Mouse (Mus musculus): Measurements from ENCODE around the gene Eif4ebp2. TPM values are rescaled to one million over a fixed set of nuclear protein-coding genes. Genes with fewer than 3 reads are reported as not detected.

Gene Eif4ebp2
- polyA plus RNA-seq, 2 experiments from 2014 or later = 21.7 to 34.5 TPM

DNA sequence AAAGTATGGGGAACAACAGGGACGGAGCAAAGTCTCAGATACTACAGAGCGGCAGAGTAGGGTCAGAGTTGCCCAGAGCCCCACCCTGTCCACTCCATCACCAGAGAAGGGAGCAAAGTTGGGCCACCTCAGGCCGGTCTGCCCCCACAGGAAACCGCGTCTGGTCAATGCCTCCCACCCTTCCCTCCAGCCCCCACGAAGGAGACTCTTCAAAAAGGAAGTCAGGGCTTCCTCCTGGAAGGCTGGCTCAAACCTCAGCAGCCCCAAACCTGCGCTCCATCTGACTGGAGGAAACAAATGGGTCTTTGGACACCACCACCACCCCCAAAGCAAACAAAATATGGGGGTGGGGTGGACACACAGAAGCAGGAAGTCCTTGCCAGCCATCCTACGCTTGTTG, 70.6 kb downstream of the Eif4ebp2 start:
- ATAC-seq = no peak

GRCm38 (mm10) chr10:61380186-61380585, 72.3 kb downstream of the Eif4ebp2 start:
- no peak for ATAC-seq

DNA sequence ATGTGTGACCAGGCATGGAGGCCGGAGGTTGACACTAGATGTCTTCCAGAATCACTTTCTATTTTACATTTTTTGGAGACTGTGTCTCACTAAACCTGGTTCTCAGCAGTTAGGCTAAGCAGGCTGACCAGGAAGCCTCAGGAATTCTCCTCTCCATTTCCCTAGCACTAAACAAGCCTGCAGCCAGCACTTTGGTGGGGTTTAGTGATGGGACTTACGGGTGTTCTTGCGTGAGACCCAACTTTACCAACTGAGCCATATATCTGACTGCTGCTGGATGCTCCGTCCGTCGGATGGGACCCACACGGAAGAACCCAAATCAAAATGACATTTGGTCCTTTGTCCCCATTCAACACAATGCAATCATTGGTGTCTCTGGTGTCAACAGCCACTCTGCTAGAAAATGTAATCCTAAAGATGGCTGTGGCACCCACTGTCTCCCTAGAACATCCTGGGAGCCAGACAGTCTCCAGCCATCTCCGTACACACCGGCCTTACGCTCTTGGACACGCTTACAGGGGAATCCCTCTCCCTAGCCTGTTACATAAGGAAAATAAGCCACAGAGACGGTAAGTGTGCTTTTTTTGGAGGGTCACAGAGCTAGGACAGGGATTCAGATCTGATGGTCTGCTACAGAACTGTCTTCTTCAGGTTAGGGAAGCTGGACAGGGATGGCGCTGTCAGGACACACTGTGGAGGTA, 73.0 kb downstream of the Eif4ebp2 start:
- no peak for ATAC-seq

- ATAC-seq = no peak
These were observed 73.8 kb downstream of the Eif4ebp2 start for GRCm38 (mm10) chr10:61378698-61379097.

Other genes starting within 250 kb of the Eif4ebp2 start
- gene Adamts14, start 179.2 kb downstream of the Eif4ebp2 start, polyA plus RNA-seq (2017; shearing (Covaris generic)) = not detected
- 1 to 10 TPM; 5.1 to 6.7 TPM for gene Prf1, start 154.8 kb downstream of the Eif4ebp2 start, polyA plus RNA-seq (2017; shearing (Covaris generic))
- gene Pald1, start 69.1 kb downstream of the Eif4ebp2 start, polyA plus RNA-seq (2017; shearing (Covaris generic)) = not detected
- gene Nodal, start 34.7 kb downstream of the Eif4ebp2 start, polyA plus RNA-seq (2017; shearing (Covaris generic)) = not detected
- gene Lrrc20, start 23.1 kb upstream of the Eif4ebp2 start, polyA plus RNA-seq (2017; shearing (Covaris generic)) = 1 to 10 TPM; 5.0 to 6.2 TPM
- not detected for gene Npffr1, start 142.8 kb upstream of the Eif4ebp2 start, polyA plus RNA-seq (2017; shearing (Covaris generic))
- gene Ppa1, start 195.9 kb upstream of the Eif4ebp2 start, polyA plus RNA-seq (2017; shearing (Covaris generic)) = 10 to 100 TPM; 69.2 to 88.9 TPM
- 100 to 1,000 TPM; 101 to 110 TPM for gene Sar1a, start 227.6 kb upstream of the Eif4ebp2 start, polyA plus RNA-seq (2017; shearing (Covaris generic))
- gene Tysnd1, start 242.9 kb upstream of the Eif4ebp2 start, polyA plus RNA-seq (2017; shearing (Covaris generic)) = 1 to 10 TPM; 2.9 to 3.7 TPM